Mouse (Mus musculus) neural tube, embryonic 12.5 days (tissue): ENCODE measurements around the gene Glmp. TPM values are rescaled to one million over a fixed set of nuclear protein-coding genes. Genes with fewer than 3 reads are reported as not detected.
A peak's percentile ranks its signal among the peaks of the same experiment; 100 is the strongest.

Experiments
- ATAC-seq: fragments of 200-750 bp; cut with Nextera tagmentation; 2 replicates; pipeline ENCODE4 v1.8.0; 2017; ENCODE audit warnings: low read depth, mild to moderate bottlenecking, moderate TSS enrichment, moderate library complexity; ENCODE audit not compliant: low FRiP score
- H3K27ac ChIP-seq: fragments of 300-500 bp; sonication (generic); 2 replicates; pipeline ENCODE4 v1.5.1; 2016
- H3K27me3 ChIP-seq: fragments of 300-500 bp; sonication (generic); replicated peaks from 2 replicates; pipeline ENCODE4 v1.6.1; 2016; ENCODE audit warnings: mild to moderate bottlenecking
- H3K36me3 ChIP-seq: fragments of 300-500 bp; sonication (generic); 2 replicates; pipeline ENCODE4 v1.6.1; 2016; ENCODE audit warnings: mild to moderate bottlenecking
- H3K4me1 ChIP-seq: fragments of 300-500 bp; sonication (generic); 2 replicates; pipeline ENCODE4 v1.6.1; 2016
- H3K4me2 ChIP-seq: fragments of 300-500 bp; sonication (generic); replicated peaks from 2 replicates; pipeline ENCODE4 v1.6.1; 2016; ENCODE audit warnings: mild to moderate bottlenecking
- H3K4me3 ChIP-seq: fragments of 300-500 bp; sonication (generic); 2 replicates; pipeline ENCODE4 v1.5.1; 2016
- H3K9ac ChIP-seq: fragments of 300-500 bp; sonication (generic); 2 replicates; pipeline ENCODE4 v1.6.1; 2016; ENCODE audit warnings: mild to moderate bottlenecking
- H3K9me3 ChIP-seq: fragments of 300-500 bp; sonication (generic); 2 replicates; pipeline ENCODE4 v1.6.1; 2016; ENCODE audit warnings: mild to moderate bottlenecking
- WGBS: fragments of 180-500 bp; shearing (Covaris S2); methylation state at CpG from one replicate; pipeline ENCODE4 v1.1.7; 2016; 5-methylcytosine and 5-hydroxymethylcytosine counted together
- polyA plus RNA-seq: library from polyadenylated mRNA; unstranded; fragments of >200 nt; fragmentation: Nextera tagmentation; extraction: Ambion mirVana; gene quantifications from 2 replicates; pipeline ENCODE4 v1.2.1, GENCODE M21; 2016

Gene Glmp
- polyA plus RNA-seq, 1 experiment from 2014 or later, result 131 TPM

DNA sequence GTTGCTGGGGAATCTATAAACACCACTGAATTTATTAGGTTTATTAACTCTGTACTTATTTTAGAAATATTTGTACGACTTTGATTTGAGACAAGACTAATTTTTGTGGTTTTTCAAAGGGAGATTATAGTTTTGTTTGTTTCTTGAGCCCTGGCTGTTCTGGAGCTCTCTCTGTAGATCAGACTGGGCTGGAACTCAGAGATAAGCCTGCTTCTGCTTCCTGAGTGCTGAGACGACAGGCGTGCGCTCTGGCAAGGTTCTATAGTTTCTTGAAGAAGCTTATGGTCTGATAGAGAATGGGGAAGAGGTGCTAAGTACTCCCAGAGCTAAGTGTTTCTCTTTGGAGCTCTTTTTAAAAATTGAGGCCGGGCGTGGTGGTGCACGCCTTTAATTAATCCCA, 13.5 kb downstream of the Glmp start:
- Histone ChIP-seq H3K27me3 (no peaks in the 10 kb centered on the region), H3K4me3 (no peak overlapping the region), H3K36me3 (peaks cover 18% of the 10 kb centered on the region), H3K9me3 (no peaks in the 10 kb centered on the region), H3K9ac (no peak overlapping the region), H3K27ac (no peak overlapping the region), H3K4me1 (peaks cover 16% of the 10 kb centered on the region), H3K4me2 (no peak overlapping the region)
- no peak for ATAC-seq
- 92% methylated on average over 7 of the region's 7 CpGs for WGBS

DNA sequence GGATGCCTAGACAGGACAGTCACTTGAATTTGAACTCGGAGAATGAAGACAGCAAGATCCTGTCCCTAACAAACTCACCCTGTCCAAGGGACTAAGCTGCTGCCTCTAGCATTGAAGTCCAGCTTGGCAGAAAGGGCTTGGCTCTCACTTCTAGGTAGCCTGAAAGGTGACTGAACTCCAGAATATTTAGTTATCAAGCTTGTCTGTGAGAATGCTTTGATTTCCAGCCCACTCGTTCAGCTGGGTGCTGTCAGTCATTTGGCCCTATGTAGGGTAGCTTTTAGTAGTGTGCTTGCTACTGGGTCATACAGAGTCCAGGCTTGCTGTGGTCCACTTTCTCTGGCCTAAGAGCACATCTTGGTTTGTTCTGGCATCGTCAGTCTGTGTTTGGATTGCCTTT, 14.2 kb downstream of the Glmp start:
- H3K9ac ChIP-seq, result no peak overlapping the region
- peaks cover 15% of the 10 kb centered on the region for H3K4me1 ChIP-seq
- no peak overlapping the region for H3K4me3 ChIP-seq
- no peak for ATAC-seq
- peaks cover 25% of the 10 kb centered on the region for H3K36me3 ChIP-seq
- 90% methylated on average over 3 of the region's 3 CpGs for WGBS
- no peaks in the 10 kb centered on the region for H3K9me3 ChIP-seq
- H3K27me3 ChIP-seq, result no peaks in the 10 kb centered on the region
- H3K4me2 ChIP-seq, result no peak overlapping the region
- H3K27ac ChIP-seq, result no peak overlapping the region

DNA sequence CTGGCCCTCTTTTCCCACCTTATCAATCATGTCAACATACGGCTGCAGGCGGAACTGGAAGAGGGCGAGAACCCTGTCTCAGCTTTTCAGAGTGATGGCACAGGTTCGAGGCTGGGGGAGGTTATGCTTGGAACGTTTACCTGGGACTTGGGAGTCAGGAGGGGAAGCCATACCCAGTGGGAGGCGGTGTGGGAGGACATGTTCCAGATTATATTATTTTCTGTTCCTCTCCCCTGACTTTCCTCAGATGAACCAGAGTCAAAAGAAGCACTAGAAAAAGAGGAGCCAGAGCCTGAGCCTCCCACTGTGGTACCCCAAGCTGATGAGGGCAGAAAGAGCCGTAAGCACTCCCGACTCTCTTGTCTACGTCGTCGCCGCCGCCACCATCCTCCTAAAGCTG, 25.9 kb downstream of the Glmp start:
- no peak overlapping the region for H3K4me2 ChIP-seq
- 93% methylated on average over 13 of the region's 13 CpGs for WGBS
- no peak overlapping the region for H3K9ac ChIP-seq
- ATAC-seq, result no peak
- H3K36me3 ChIP-seq, result peaks cover 96% of the 10 kb centered on the region
- H3K4me1 ChIP-seq, result no peaks in the 10 kb centered on the region
- H3K27ac ChIP-seq, result no peak overlapping the region
- H3K9me3 ChIP-seq, result no peaks in the 10 kb centered on the region
- no peaks in the 10 kb centered on the region for H3K27me3 ChIP-seq
- no peak overlapping the region for H3K4me3 ChIP-seq

- H3K4me1 ChIP-seq, result no peaks in the 10 kb centered on the region
- H3K4me2 ChIP-seq, result no peak overlapping the region
- H3K9ac ChIP-seq, result no peak overlapping the region
- no peak for ATAC-seq
- H3K9me3 ChIP-seq, result no peaks in the 10 kb centered on the region
- no peaks in the 10 kb centered on the region for H3K27me3 ChIP-seq
- H3K4me3 ChIP-seq, result no peak overlapping the region
- WGBS, result 94% methylated on average over 9 of the region's 9 CpGs
- no peak overlapping the region for H3K27ac ChIP-seq
- H3K36me3 ChIP-seq, result peaks cover 96% of the 10 kb centered on the region
These were observed 28.1 kb downstream of the Glmp start for GRCm38 (mm10) chr3:88352907-88353306.

DNA sequence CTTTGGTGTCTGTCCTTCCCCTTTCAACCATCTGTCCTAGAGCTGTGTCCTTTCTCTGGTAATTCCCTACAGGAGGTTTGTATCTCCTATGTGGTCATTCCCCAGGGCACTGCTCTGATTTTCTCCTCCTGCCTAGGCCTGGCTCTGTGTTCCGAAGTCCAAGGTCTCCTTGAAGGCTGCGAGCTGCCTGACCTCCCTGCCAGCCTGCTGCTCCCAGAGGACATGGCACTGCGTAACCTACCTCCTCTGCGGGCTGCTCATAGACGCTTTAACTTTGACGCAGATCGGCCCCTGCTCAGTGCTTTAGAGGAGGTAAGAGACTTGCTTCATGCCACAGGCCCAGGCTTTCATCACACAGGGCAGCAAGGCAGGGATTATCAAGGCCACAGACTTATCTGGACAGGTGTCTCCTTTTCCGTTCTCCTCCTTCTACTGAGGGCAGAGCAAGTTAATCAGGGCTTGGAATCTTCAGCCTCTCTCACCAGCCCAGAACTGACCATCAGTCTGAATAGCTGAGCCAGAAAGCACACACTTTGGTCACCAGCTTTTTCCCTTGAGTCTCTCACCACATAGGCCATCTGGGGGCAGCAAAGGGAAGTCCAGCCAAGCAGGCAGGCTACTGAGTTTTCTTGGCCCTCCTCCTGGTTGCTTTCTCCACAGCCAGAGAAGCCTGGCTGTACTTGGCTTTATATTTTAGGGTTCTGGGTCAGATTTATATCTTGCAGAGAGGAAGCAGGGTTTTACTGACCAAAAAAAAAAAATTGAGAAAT, 29.8 kb downstream of the Glmp start:
- ATAC-seq, result no peak
- Histone ChIP-seq H3K9me3 (no peaks in the 10 kb centered on the region), H3K4me2 (no peak overlapping the region), H3K36me3 (peaks cover 98% of the 10 kb centered on the region), H3K9ac (0 out of 2 replicates have a peak overlapping the region, but pooled peaks have one; percentile 13), H3K27ac (no peak overlapping the region), H3K4me3 (no peak overlapping the region), H3K4me1 (no peaks in the 10 kb centered on the region), H3K27me3 (no peaks in the 10 kb centered on the region)
- 94% methylated on average over 8 of the region's 8 CpGs for WGBS

GRCm38 (mm10) chr3:88359584-88359983, 34.8 kb downstream of the Glmp start:
- H3K4me1 ChIP-seq, result 0 out of 2 replicates have a peak, but pooled peaks cover 4% of the 10 kb centered on the region
- H3K36me3 ChIP-seq, result peaks cover 77% of the 10 kb centered on the region
- no peak for ATAC-seq
- WGBS, result 66% methylated on average over 5 of the region's 5 CpGs
- H3K9me3 ChIP-seq, result no peaks in the 10 kb centered on the region
- H3K4me2 ChIP-seq, result no peak overlapping the region
- no peak overlapping the region for H3K4me3 ChIP-seq
- no peak overlapping the region for H3K27ac ChIP-seq
- H3K27me3 ChIP-seq, result peaks cover 9% of the 10 kb centered on the region
- no peak overlapping the region for H3K9ac ChIP-seq

- no peak overlapping the region for H3K9ac ChIP-seq
- H3K4me3 ChIP-seq, result no peak overlapping the region
- WGBS, result 77% methylated on average over 3 of the region's 3 CpGs
- no peak overlapping the region for H3K4me2 ChIP-seq
- no peaks in the 10 kb centered on the region for H3K9me3 ChIP-seq
- ATAC-seq, result no peak; the same call in 1 of the 2 replicates
- peaks cover 73% of the 10 kb centered on the region for H3K36me3 ChIP-seq
- no peak overlapping the region for H3K27ac ChIP-seq
- peaks cover 13% of the 10 kb centered on the region for H3K27me3 ChIP-seq
- H3K4me1 ChIP-seq, result 0 out of 2 replicates have a peak, but pooled peaks cover 4% of the 10 kb centered on the region
These were observed 35.2 kb downstream of the Glmp start for GRCm38 (mm10) chr3:88359989-88360388.

DNA sequence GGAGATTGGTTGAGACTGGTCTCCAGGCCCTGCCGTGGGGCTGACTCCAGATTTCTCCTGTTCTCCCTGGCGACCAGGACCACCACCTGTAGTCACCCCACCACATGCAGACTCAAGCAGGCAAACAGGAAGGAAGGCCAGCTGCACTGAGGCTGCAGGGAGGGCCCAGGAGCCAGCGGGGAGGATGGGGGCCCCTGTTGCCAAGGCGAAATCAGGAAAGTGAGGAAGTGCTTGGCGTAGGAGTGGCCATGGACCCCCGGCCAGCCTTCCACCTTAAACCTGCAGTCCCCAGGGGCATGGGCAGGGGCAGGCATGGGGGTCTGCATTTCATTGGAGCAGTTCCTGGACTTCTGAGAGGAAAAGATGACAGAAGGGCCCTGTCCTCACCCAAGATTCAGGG, 36.3 kb downstream of the Glmp start:
- peaks cover 7% of the 10 kb centered on the region; the same call in 1 of the 2 replicates for H3K4me1 ChIP-seq
- no peak overlapping the region for H3K4me3 ChIP-seq
- H3K4me2 ChIP-seq, result no peak overlapping the region
- H3K9me3 ChIP-seq, result no peaks in the 10 kb centered on the region
- no peak overlapping the region for H3K27ac ChIP-seq
- no peak overlapping the region for H3K9ac ChIP-seq
- peaks cover 23% of the 10 kb centered on the region for H3K27me3 ChIP-seq
- H3K36me3 ChIP-seq, result peaks cover 62% of the 10 kb centered on the region
- no peak for ATAC-seq
- 82% methylated on average over 6 of the region's 6 CpGs for WGBS

DNA sequence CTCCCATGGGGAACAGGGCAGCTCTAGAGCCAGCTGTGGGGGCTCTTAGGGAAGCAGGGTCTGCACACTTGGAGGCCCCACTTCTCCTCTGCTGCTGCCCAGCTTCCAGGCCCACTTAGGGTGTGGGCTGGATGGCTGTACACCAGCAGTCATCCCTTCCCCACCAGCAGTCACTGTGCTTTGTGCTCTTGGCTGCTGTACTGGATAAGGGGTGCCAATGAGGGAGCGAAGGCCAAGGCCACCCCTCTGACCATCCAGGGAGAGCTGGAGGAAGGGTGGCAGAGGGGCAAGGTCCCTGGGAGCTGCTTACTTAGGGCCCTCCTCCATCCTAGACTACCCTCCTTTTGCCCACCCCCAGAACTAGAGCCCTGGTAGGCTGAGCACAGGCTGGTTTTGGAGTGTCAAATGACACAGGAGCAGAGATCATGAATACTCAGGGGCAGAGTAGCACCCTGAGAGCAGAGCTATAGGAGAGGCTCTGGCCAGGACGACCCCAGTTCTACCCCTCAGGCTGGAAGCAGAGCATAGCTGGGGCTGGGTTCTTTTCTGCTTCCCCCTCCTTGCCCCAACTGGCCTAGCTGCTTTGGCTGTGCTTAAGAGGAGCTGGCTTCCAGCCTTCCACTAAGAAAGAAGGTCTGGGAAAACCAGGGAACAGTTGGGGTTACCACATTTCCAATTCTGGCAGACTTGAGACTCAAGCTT, 36.9 kb downstream of the Glmp start:
- no peak overlapping the region for H3K4me2 ChIP-seq
- H3K27me3 ChIP-seq, result peaks cover 24% of the 10 kb centered on the region
- no peak overlapping the region for H3K27ac ChIP-seq
- peaks cover 7% of the 10 kb centered on the region; the same call in 1 of the 2 replicates for H3K4me1 ChIP-seq
- 91% methylated on average over 2 of the region's 2 CpGs for WGBS
- H3K36me3 ChIP-seq, result peaks cover 55% of the 10 kb centered on the region
- H3K9ac ChIP-seq, result no peak overlapping the region
- H3K4me3 ChIP-seq, result no peak overlapping the region
- no peaks in the 10 kb centered on the region for H3K9me3 ChIP-seq
- ATAC-seq, result no peak

- Histone ChIP-seq H3K4me2 (no peak overlapping the region), H3K4me1 (peaks cover 7% of the 10 kb centered on the region; the same call in 1 of the 2 replicates), H3K27ac (no peak overlapping the region), H3K9ac (no peak overlapping the region), H3K27me3 (peaks cover 24% of the 10 kb centered on the region), H3K36me3 (peaks cover 37% of the 10 kb centered on the region), H3K9me3 (no peaks in the 10 kb centered on the region), H3K4me3 (no peak overlapping the region)
- ATAC-seq, result no peak
- 68% methylated on average over 4 of the region's 4 CpGs for WGBS
These were observed 38.9 kb downstream of the Glmp start for GRCm38 (mm10) chr3:88363700-88364099.

- Histone ChIP-seq H3K4me3 (no peak within 1 kb of the TSS), H3K4me1 (peaks cover 7% of the 10 kb centered on the region; the same call in 1 of the 2 replicates), H3K27me3 (peaks cover 24% of the 10 kb centered on the region), H3K9ac (no peak within 1 kb of the TSS), H3K4me2 (peak within 1 kb of the TSS; percentile 27; the same call in 1 of the 2 replicates), H3K9me3 (no peaks in the 10 kb centered on the region), H3K27ac (no peak within 1 kb of the TSS), H3K36me3 (peaks cover 31% of the 10 kb centered on the region)
- ATAC-seq, result no peak
- WGBS, result 1% methylated on average over 16 of the region's 16 CpGs
These were observed 39.5 kb downstream of the Glmp start, which contains the start of gene Paqr6 for GRCm38 (mm10) chr3:88364337-88364736. TSS of gene Paqr6 (plus strand) at chr3:88364584.

- H3K4me2 ChIP-seq, result peak overlapping the region; percentile 33
- no peak overlapping the region for H3K4me3 ChIP-seq
- H3K4me1 ChIP-seq, result peaks cover 3% of the 10 kb centered on the region; the same call in 1 of the 2 replicates
- H3K27me3 ChIP-seq, result peaks cover 24% of the 10 kb centered on the region
- H3K9ac ChIP-seq, result no peak overlapping the region
- no peak for ATAC-seq
- H3K36me3 ChIP-seq, result peaks cover 16% of the 10 kb centered on the region
- peaks cover 11% of the 10 kb centered on the region; the same call in 1 of the 2 replicates for H3K9me3 ChIP-seq
- no peak overlapping the region for H3K27ac ChIP-seq
- WGBS, result 34% methylated on average over 34 of the region's 34 CpGs
These were observed 41.0 kb downstream of the Glmp start for GRCm38 (mm10) chr3:88365705-88366361.
